Mouse (Mus musculus) cerebellum, adult 11-12 months (tissue): ENCODE results near the gene Gm20696.

Source experiments
- DNase-seq: peaks from one replicate; pipeline ENCODE4 v3.0.0; 2022

The Gm20696 gene

GRCm38 (mm10) chr6:99663232-99663631 is 3.4 kb downstream of the Gm20696 start:
- DNase-seq = no peak

GRCm38 (mm10) chr6:99660443-99660842 is 6.2 kb downstream of the Gm20696 start:
- DNase-seq = no peak

- no peak for DNase-seq
Observed at GRCm38 (mm10) chr6:99658586-99658985, 8.0 kb downstream of the Gm20696 start.

- DNase-seq = no peak
Observed at GRCm38 (mm10) chr6:99656088-99656487, 10.5 kb downstream of the Gm20696 start.

- DNase-seq = no peak
Observed at GRCm38 (mm10) chr6:99655488-99655887, 11.1 kb downstream of the Gm20696 start.

GRCm38 (mm10) chr6:99654343-99654742 is 12.3 kb downstream of the Gm20696 start:
- DNase-seq = no peak

GRCm38 (mm10) chr6:99652341-99652740 is 14.3 kb downstream of the Gm20696 start:
- no peak for DNase-seq

GRCm38 (mm10) chr6:99649307-99649706 is 17.3 kb downstream of the Gm20696 start:
- no peak for DNase-seq

- DNase-seq = no peak
Observed at GRCm38 (mm10) chr6:99646344-99646743, 20.3 kb downstream of the Gm20696 start.

- DNase-seq = no peak
Observed at GRCm38 (mm10) chr6:99644876-99645275, 21.7 kb downstream of the Gm20696 start.

- no peak for DNase-seq
Observed at GRCm38 (mm10) chr6:99644386-99644785, 22.2 kb downstream of the Gm20696 start.

GRCm38 (mm10) chr6:99643439-99644199 is 23.0 kb downstream of the Gm20696 start:
- no peak for DNase-seq

GRCm38 (mm10) chr6:99637456-99637855 is 29.1 kb downstream of the Gm20696 start:
- no peak for DNase-seq

GRCm38 (mm10) chr6:99636801-99637200 is 29.8 kb downstream of the Gm20696 start:
- DNase-seq = no peak

- DNase-seq = no peak
Observed at GRCm38 (mm10) chr6:99636121-99636520, 30.5 kb downstream of the Gm20696 start.

- DNase-seq = no peak
Observed at GRCm38 (mm10) chr6:99632121-99632980, 34.2 kb downstream of the Gm20696 start.

GRCm38 (mm10) chr6:99631637-99632036 is 35.0 kb downstream of the Gm20696 start:
- DNase-seq = no peak

GRCm38 (mm10) chr6:99629726-99630458 is 36.7 kb downstream of the Gm20696 start:
- peak; percentile 71 for DNase-seq

GRCm38 (mm10) chr6:99626347-99626746 is 40.2 kb downstream of the Gm20696 start:
- DNase-seq = no peak

GRCm38 (mm10) chr6:99625803-99626202 is 40.8 kb downstream of the Gm20696 start:
- DNase-seq = no peak

GRCm38 (mm10) chr6:99625306-99625705 is 41.3 kb downstream of the Gm20696 start:
- DNase-seq = no peak

GRCm38 (mm10) chr6:99624542-99624941 is 42.1 kb downstream of the Gm20696 start:
- no peak for DNase-seq

- no peak for DNase-seq
Observed at GRCm38 (mm10) chr6:99623641-99624040, 43.0 kb downstream of the Gm20696 start.
